Mouse (Mus musculus): ENCODE measurements around the gene Batf. TPM values are rescaled to one million over a fixed set of nuclear protein-coding genes. Genes with fewer than 3 reads are reported as not detected.

The Batf gene
- total RNA-seq, 2 experiments from 2014 or later: 1.1 to 1.2 TPM

Small RNA genes within 50 kb of the gene (microRNA-seq; reads per million reads assigned to microRNA genes)
- 0 reads per million in 2 experiments for gene Gm47285

Other genes starting within 250 kb of the Batf start
- 1 to 10 TPM; 4.3 to 5.0 TPM for gene Fos, start 212.8 kb upstream of the Batf start, total RNA-seq (2021)
- gene Jdp2, start 87.6 kb upstream of the Batf start, total RNA-seq (2021): 10 to 100 TPM; 15.6 to 20.0 TPM
- 1 to 10 TPM; 2.6 to 2.9 TPM for gene Flvcr2, start 59.9 kb downstream of the Batf start, total RNA-seq (2021)
- gene Erg28, start 137.9 kb downstream of the Batf start, total RNA-seq (2021): 1 to 10 TPM; 6.2 to 7.3 TPM
- 10 to 100 TPM; 15.4 to 17.2 TPM for gene Ttll5, start 138.0 kb downstream of the Batf start, total RNA-seq (2021)

All from heart, postnatal 14 days (tissue).